Mouse (Mus musculus): ENCODE measurements around the gene Bcl11a.

DNA sequence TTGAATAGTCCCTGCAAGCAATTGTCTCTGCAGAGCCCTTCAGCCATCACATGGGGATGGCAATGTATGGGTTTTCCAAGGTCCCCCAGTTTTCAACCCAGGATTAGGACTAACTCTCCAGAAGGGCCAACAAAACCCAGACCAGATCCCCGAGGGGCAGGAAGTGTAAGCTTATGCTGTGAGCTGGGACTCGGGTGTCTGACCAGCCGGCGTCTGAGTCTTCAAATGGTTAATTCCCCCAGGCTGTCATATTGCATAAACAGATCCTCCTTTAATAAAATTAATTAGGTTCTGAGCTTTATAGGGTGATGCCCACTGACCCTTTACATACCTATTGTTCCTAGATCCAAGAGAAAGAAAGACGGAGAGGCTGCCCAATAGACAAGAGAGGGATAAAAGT, 17.4 kb upstream of the Bcl11a start:
- TF ChIP-seq FLI1 (IDR thresholded peaks at IDR 0.05; ENCODE audit: low read length) (no peak), GATA1 (IDR thresholded peaks at IDR 0.05; ENCODE audit: borderline replicate concordance, low read length) (no peak)

All from megakaryocyte, embryonic 14.5 days (primary cell).